ENCODE assay signal across 8 mouse cellular contexts in genomic region chr11:69092386-69092751, GRCm38 (mm10). TPM values are rescaled to one million over a fixed set of nuclear protein-coding genes. Genes with fewer than 3 reads are reported as not detected.
DNase-seq lines count a peak whose midpoint lies in the region; ATAC-seq and TF ChIP-seq lines count a peak whose summit lies in the region.

No protein-coding gene starts in this region.

- no peak for TF ChIP-seq POLR2A in small intestine, adult 2 months (IDR thresholded peaks at IDR 0.05; ENCODE audit: low read depth, low read length)

- TF ChIP-seq EP300 in liver, embryonic 14.5 days (IDR thresholded peaks at IDR 0.05; ENCODE audit: low read depth): no peak

- H3K4me1 ChIP-seq in megakaryocyte, embryonic 14.5 days: peaks cover 84% of the 10 kb centered on the region
- peaks cover 22% of the 10 kb centered on the region for H3K4me1 ChIP-seq in hindbrain, postnatal 0 days (ENCODE audit: insufficient read depth, low read length)
- H3K4me1 ChIP-seq in liver, embryonic 14.5 days (replicated peaks; ENCODE audit: control insufficient read depth in 2 of 2, insufficient read depth in 2 of 2, low read length in 1 of 2): peaks cover 31 to 35% of the 10 kb centered on the region in 2 experiments
- H3K4me1 ChIP-seq in small intestine, adult 2 months (ENCODE audit: control insufficient read depth, insufficient read depth, insufficient read length, low read length): peaks cover 12% of the 10 kb centered on the region

- DNase-seq in adrenal gland, adult 8-10 months: peak; percentile 83
- DNase-seq in embryo, embryonic 9.5 days (ENCODE audit: extremely low spot score): peak; percentile 82
- peak; percentile 79 for DNase-seq in hindbrain, postnatal 0 days (ENCODE audit: low spot score)
- peak in 2 of 3 experiments; percentile 68 to 72 for DNase-seq in liver, embryonic 14.5 days (ENCODE audit: low read depth in 3 of 3, low spot score in 3 of 3)
- peak; percentile 79 for DNase-seq in yolk sac, embryonic 10.5 days (ENCODE audit: low spot score)

- peak overlapping the region; percentile 21; the same call in 1 of the 2 replicates for H3K27ac ChIP-seq in hindbrain, postnatal 0 days
- no peak overlapping the region for H3K27ac ChIP-seq in liver, embryonic 14.5 days
- peak overlapping the region; percentile 58; the same call in 1 of the 2 replicates for H3K27ac ChIP-seq in small intestine, adult 2 months (ENCODE audit: insufficient read depth, low read depth, low read length)

- WGBS in hindbrain, postnatal 0 days: 6% methylated on average over 3 of the region's 3 CpGs
- 3% methylated on average over 3 of the region's 3 CpGs for WGBS in liver, embryonic 14.5 days (ENCODE audit: insufficient replicate concordance)
- 2% methylated on average over 3 of the region's 3 CpGs for WGBS in small intestine, adult 2 months

- H3K36me3 ChIP-seq in megakaryocyte, embryonic 14.5 days (replicated peaks; ENCODE audit: low read length): peaks cover 40% of the 10 kb centered on the region
- H3K36me3 ChIP-seq in hindbrain, postnatal 0 days (ENCODE audit: insufficient read depth, low read length): peaks cover 6% of the 10 kb centered on the region; the same call in 1 of the 2 replicates
- H3K36me3 ChIP-seq in liver, embryonic 14.5 days (replicated peaks; ENCODE audit: control insufficient read depth, insufficient read depth, low read depth): peaks cover 10% of the 10 kb centered on the region
- peaks cover 9% of the 10 kb centered on the region; the same call in 1 of the 2 replicates for H3K36me3 ChIP-seq in small intestine, adult 2 months (ENCODE audit: control insufficient read depth, insufficient read depth, low read length)

- peak; percentile 87 for TF ChIP-seq CTCF in hindbrain, postnatal 0 days (IDR thresholded peaks at IDR 0.05; ENCODE audit: low read depth)
- peak; percentile 93 for TF ChIP-seq CTCF in liver, embryonic 14.5 days (IDR thresholded peaks at IDR 0.05; ENCODE audit: low read depth)
- TF ChIP-seq CTCF in small intestine, adult 2 months (IDR thresholded peaks at IDR 0.05; ENCODE audit: extremely low read depth, insufficient read length, insufficient replicate concordance, low read depth, low read length): peak; percentile 84

- H3K4me3 ChIP-seq in megakaryocyte, embryonic 14.5 days (replicated peaks): peak overlapping the region; percentile 66
- no peak overlapping the region for H3K4me3 ChIP-seq in hindbrain, postnatal 0 days (ENCODE audit: low read length)
- no peak overlapping the region for H3K4me3 ChIP-seq in liver, embryonic 14.5 days (ENCODE audit: insufficient read depth in 1 of 2, low read depth in 2 of 2, low read length in 2 of 2)
- H3K4me3 ChIP-seq in small intestine, adult 2 months (ENCODE audit: low read depth, low read length): no peak overlapping the region

- no peaks in the 10 kb centered on the region for H3K9me3 ChIP-seq in megakaryocyte, embryonic 14.5 days
- H3K9me3 ChIP-seq in hindbrain, postnatal 0 days (ENCODE audit: low read length): no peaks in the 10 kb centered on the region
- no peaks in the 10 kb centered on the region for H3K9me3 ChIP-seq in liver, embryonic 14.5 days (ENCODE audit: control insufficient read depth, low read length)

- ATAC-seq in megakaryocyte, adult 5-6 weeks (ENCODE audit: poor library complexity, severe bottlenecking): no peak
- no peak for ATAC-seq in hindbrain, postnatal 0 days
- ATAC-seq in liver, embryonic 14.5 days (ENCODE audit: insufficient read depth): no peak

- H3K9ac ChIP-seq in hindbrain, postnatal 0 days (replicated peaks; ENCODE audit: low read length): no peak overlapping the region
- no peak overlapping the region for H3K9ac ChIP-seq in liver, embryonic 14.5 days (replicated peaks)

- H3K27me3 ChIP-seq in megakaryocyte, embryonic 14.5 days (replicated peaks): no peaks in the 10 kb centered on the region
- H3K27me3 ChIP-seq in hindbrain, postnatal 0 days (ENCODE audit: insufficient read depth, low read length): no peaks in the 10 kb centered on the region
- no peaks in the 10 kb centered on the region for H3K27me3 ChIP-seq in liver, embryonic 14.5 days (ENCODE audit: control insufficient read depth, insufficient read depth, low read length)
- H3K27me3 ChIP-seq in small intestine, adult 2 months (ENCODE audit: control insufficient read depth, insufficient read depth, low read length): no peaks in the 10 kb centered on the region

- H3K4me2 ChIP-seq in hindbrain, postnatal 0 days (ENCODE audit: low read depth, low read length): no peak overlapping the region
- H3K4me2 ChIP-seq in liver, embryonic 14.5 days (ENCODE audit: low read depth): no peak overlapping the region

RNA-seq across cellular contexts. Expression of gene Per1, which starts 2.6 kb away (rescaled TPM):
- polyA plus RNA-seq in megakaryocyte, embryonic 14.5 days (2012; ENCODE audit: insufficient read depth, low replicate concordance): 42.3 and 83.5 TPM in 2 replicates
- total RNA-seq in megakaryocyte, adult 5-6 weeks (2015): 6.7 and 12.5 TPM in 2 replicates
- 7.9 and 8.5 TPM in 2 replicates for total RNA-seq in megakaryocyte, adult 5-6 weeks (2017)
- 100 to 1,000 TPM in 1 of 4 experiments, 10 to 100 TPM in 3; 30.0 to 119 (median 51.6) TPM for total RNA-seq in adrenal gland, adult 8-10 months (2022)
- 24.4 and 27.1 TPM in 2 replicates for total RNA-seq in hindbrain, postnatal 0 days (2014; rRNA removed)
- 11.9 and 15.9 TPM in 2 replicates for polyA plus RNA-seq in hindbrain, postnatal 0 days (2015; fragmentation: Nextera tagmentation; extraction: Ambion mirVana)
- 1.8 and 1.9 TPM in 2 replicates for polyA plus RNA-seq in liver, embryonic 14.5 days (2012; rRNA removed)
- polyA plus RNA-seq in liver, embryonic 14.5 days (2014; fragmentation: Nextera tagmentation; extraction: Ambion mirVana): 3.0 and 4.2 TPM in 2 replicates
- 5.4 and 13.9 TPM in 2 replicates for polyA plus RNA-seq in small intestine, adult 2 months (2012; rRNA removed)

RNA-seq across cellular contexts. Expression of gene Vamp2, which starts 4.1 kb away (rescaled TPM):
- 61.5 and 159 TPM in 2 replicates for polyA plus RNA-seq in megakaryocyte, embryonic 14.5 days (2012; ENCODE audit: insufficient read depth, low replicate concordance)
- 53.9 and 66.6 TPM in 2 replicates for total RNA-seq in megakaryocyte, adult 5-6 weeks (2015)
- 11.2 and 21.8 TPM in 2 replicates for total RNA-seq in megakaryocyte, adult 5-6 weeks (2017)
- total RNA-seq in adrenal gland, adult 8-10 months (2022): 100 to 1,000 TPM; 118 to 221 (median 178) TPM
- 146 and 148 TPM in 2 replicates for total RNA-seq in hindbrain, postnatal 0 days (2014; rRNA removed)
- polyA plus RNA-seq in hindbrain, postnatal 0 days (2015; fragmentation: Nextera tagmentation; extraction: Ambion mirVana): 417 and 489 TPM in 2 replicates
- polyA plus RNA-seq in liver, embryonic 14.5 days (2012; rRNA removed): 23.0 and 23.1 TPM in 2 replicates
- 11.4 and 12.6 TPM in 2 replicates for polyA plus RNA-seq in liver, embryonic 14.5 days (2014; fragmentation: Nextera tagmentation; extraction: Ambion mirVana)
- 33.5 and 84.4 TPM in 2 replicates for polyA plus RNA-seq in small intestine, adult 2 months (2012; rRNA removed)

RNA-seq across cellular contexts. Expression of gene Tmem107, which starts 21.8 kb away (rescaled TPM):
- polyA plus RNA-seq in megakaryocyte, embryonic 14.5 days (2012; ENCODE audit: insufficient read depth, low replicate concordance): 40.2 and 62.0 TPM in 2 replicates
- total RNA-seq in megakaryocyte, adult 5-6 weeks (2015): 13.2 and 15.7 TPM in 2 replicates
- total RNA-seq in megakaryocyte, adult 5-6 weeks (2017): 11.4 and 26.6 TPM in 2 replicates
- 10 to 100 TPM; 13.1 to 28.3 (median 19.4) TPM for total RNA-seq in adrenal gland, adult 8-10 months (2022)
- 68.9 and 135 TPM in 2 replicates for total RNA-seq in hindbrain, postnatal 0 days (2014; rRNA removed)
- 28.6 and 34.1 TPM in 2 replicates for polyA plus RNA-seq in hindbrain, postnatal 0 days (2015; fragmentation: Nextera tagmentation; extraction: Ambion mirVana)
- polyA plus RNA-seq in liver, embryonic 14.5 days (2012; rRNA removed): 12.0 and 18.0 TPM in 2 replicates
- 21.9 and 29.3 TPM in 2 replicates for polyA plus RNA-seq in liver, embryonic 14.5 days (2014; fragmentation: Nextera tagmentation; extraction: Ambion mirVana)
- polyA plus RNA-seq in small intestine, adult 2 months (2012; rRNA removed): 11.8 and 12.8 TPM in 2 replicates

RNA-seq across cellular contexts. Expression of gene Hes7, which starts 27.8 kb away (rescaled TPM):
- polyA plus RNA-seq in megakaryocyte, embryonic 14.5 days (2012; ENCODE audit: insufficient read depth, low replicate concordance): 7.5 and 44.1 TPM in 2 replicates
- total RNA-seq in megakaryocyte, adult 5-6 weeks (2015): not detected in 2 replicates
- total RNA-seq in megakaryocyte, adult 5-6 weeks (2017): not detected in 2 replicates
- under 1 TPM in 2 of 4 experiments, not detected in 2; 0.18 to 0.22 TPM for total RNA-seq in adrenal gland, adult 8-10 months (2022)
- total RNA-seq in hindbrain, postnatal 0 days (2014; rRNA removed): 1.4 and 2.5 TPM in 2 replicates
- polyA plus RNA-seq in hindbrain, postnatal 0 days (2015; fragmentation: Nextera tagmentation; extraction: Ambion mirVana): 1.3 and 1.9 TPM in 2 replicates
- 0.08 and 0.12 TPM in 2 replicates for polyA plus RNA-seq in liver, embryonic 14.5 days (2012; rRNA removed)
- polyA plus RNA-seq in liver, embryonic 14.5 days (2014; fragmentation: Nextera tagmentation; extraction: Ambion mirVana): 0.05 TPM in 1 of 2 replicates, not detected in the other
- 1.1 and 1.7 TPM in 2 replicates for polyA plus RNA-seq in small intestine, adult 2 months (2012; rRNA removed)

RNA-seq across cellular contexts. Expression of gene 9130213A22Rik, which starts 30.0 kb away (rescaled TPM):
- polyA plus RNA-seq in megakaryocyte, embryonic 14.5 days (2012; ENCODE audit: insufficient read depth, low replicate concordance): 1.3 and 13.9 TPM in 2 replicates
- not detected in 2 replicates for total RNA-seq in megakaryocyte, adult 5-6 weeks (2015)
- not detected in 2 replicates for total RNA-seq in megakaryocyte, adult 5-6 weeks (2017)
- under 1 TPM; 0.26 to 0.95 (median 0.84) TPM for total RNA-seq in adrenal gland, adult 8-10 months (2022)
- total RNA-seq in hindbrain, postnatal 0 days (2014; rRNA removed): 1.2 and 1.4 TPM in 2 replicates
- 1.0 and 1.2 TPM in 2 replicates for polyA plus RNA-seq in hindbrain, postnatal 0 days (2015; fragmentation: Nextera tagmentation; extraction: Ambion mirVana)
- 0.05 and 0.08 TPM in 2 replicates for polyA plus RNA-seq in liver, embryonic 14.5 days (2012; rRNA removed)
- not detected in 2 replicates for polyA plus RNA-seq in liver, embryonic 14.5 days (2014; fragmentation: Nextera tagmentation; extraction: Ambion mirVana)
- polyA plus RNA-seq in small intestine, adult 2 months (2012; rRNA removed): 0.29 and 0.38 TPM in 2 replicates
